Mouse (Mus musculus) forebrain, embryonic 11.5 days (tissue): ENCODE data around the gene Mmp12. TPM values are rescaled to one million over a fixed set of nuclear protein-coding genes. Genes with fewer than 3 reads are reported as not detected.
"Not testable (repeated sequence)": the region's sequence is repeated elsewhere in the genome, so short reads cannot be mapped to it uniquely, and the experiment has no call there.

ENCODE experiments used
- ATAC-seq: fragments of 200-750 bp; cut with Nextera tagmentation; replicated peaks from 2 replicates; pipeline ENCODE4 v1.8.0; 2017; ENCODE audit warnings: moderate TSS enrichment; ENCODE audit not compliant: low FRiP score
- DNase-seq: peaks from one replicate; pipeline ENCODE4 v3.0.0-alpha.2; 2017; ENCODE audit warnings: low spot score
- H3K27ac ChIP-seq: fragments of 300-500 bp; sonication (generic); 2 replicates; pipeline ENCODE4 v1.5.1; 2014; ENCODE audit warnings: low read depth, low read length
- H3K27me3 ChIP-seq: fragments of 300-500 bp; sonication (generic); 2 replicates; pipeline ENCODE4 v1.6.1; 2014; ENCODE audit warnings: mild to moderate bottlenecking, low read length, mixed read lengths; ENCODE audit not compliant: control insufficient read depth, insufficient read depth
- H3K36me3 ChIP-seq: fragments of 300-500 bp; sonication (generic); 2 replicates; pipeline ENCODE4 v1.6.1; 2014; ENCODE audit warnings: mild to moderate bottlenecking, low read length, moderate library complexity, mixed read lengths; ENCODE audit not compliant: control insufficient read depth, insufficient read depth
- H3K4me1 ChIP-seq: fragments of 300-500 bp; sonication (generic); replicated peaks from 2 replicates; pipeline ENCODE4 v1.6.1; 2014; ENCODE audit warnings: low read length, mixed read lengths; ENCODE audit not compliant: control insufficient read depth, insufficient read depth
- H3K4me2 ChIP-seq: fragments of 300-500 bp; sonication (generic); 2 replicates; pipeline ENCODE4 v1.6.1; 2014; ENCODE audit warnings: low read depth, mild to moderate bottlenecking, low read length, moderate library complexity, mixed read lengths; ENCODE audit not compliant: severe bottlenecking
- H3K4me3 ChIP-seq: fragments of 300-500 bp; sonication (generic); 2 replicates; pipeline ENCODE4 v1.5.1; 2014; ENCODE audit warnings: low read depth, low read length
- H3K9ac ChIP-seq: fragments of 300-500 bp; sonication (generic); 2 replicates; pipeline ENCODE4 v1.6.1; 2014; ENCODE audit warnings: low read length
- H3K9me3 ChIP-seq: fragments of 300-500 bp; sonication (generic); 2 replicates; pipeline ENCODE4 v1.6.1; 2016; ENCODE audit warnings: low read length, mixed read lengths; ENCODE audit not compliant: control insufficient read depth
- WGBS: fragments of 180-500 bp; shearing (Covaris S2); extraction: QIAGEN DNeasy Blood & Tissue Kit; methylation state at CpG from one replicate; pipeline ENCODE4 v1.1.7; 2014; 5-methylcytosine and 5-hydroxymethylcytosine counted together
- polyA plus RNA-seq: library from polyadenylated mRNA; unstranded; fragments of >200 nt; fragmentation: Nextera tagmentation; extraction: Ambion mirVana; gene quantifications from 2 replicates; pipeline ENCODE4 v1.2.1, GENCODE M21; 2014

Gene Mmp12
- not detected in 2 replicates for polyA plus RNA-seq

DNA sequence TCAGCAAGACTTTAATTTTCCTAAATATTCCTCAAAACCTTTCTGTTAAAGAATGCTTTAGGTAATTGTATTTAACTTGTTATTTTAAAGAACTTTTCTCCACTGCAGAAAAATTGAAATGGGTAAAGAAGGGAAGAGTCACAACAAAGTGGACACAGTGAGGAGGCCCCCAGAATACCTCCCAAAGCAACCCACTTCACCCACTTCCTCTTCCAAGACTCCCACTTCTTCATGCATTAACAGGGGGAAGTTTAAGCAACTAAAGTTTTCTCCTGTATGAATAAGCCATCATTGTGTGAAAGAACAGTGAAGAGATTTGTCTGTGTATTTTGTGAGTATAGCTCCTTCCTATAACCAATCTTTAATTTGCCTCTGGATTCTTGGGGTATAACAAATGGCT is at the start of gene Mmp12:
TSS of gene Mmp12 (plus strand) at position 275 of the 400 bp plus-strand sequence.
- no peak for ATAC-seq
- Histone ChIP-seq H3K4me3 (no peak within 1 kb of the TSS), H3K9me3 (no peaks in the 10 kb centered on the region), H3K4me1 (no peaks in the 10 kb centered on the region), H3K9ac (no peak within 1 kb of the TSS), H3K27ac (no peak within 1 kb of the TSS), H3K4me2 (no peak within 1 kb of the TSS), H3K36me3 (no peaks in the 10 kb centered on the region), H3K27me3 (no peaks in the 10 kb centered on the region)
- no peak for DNase-seq

DNA sequence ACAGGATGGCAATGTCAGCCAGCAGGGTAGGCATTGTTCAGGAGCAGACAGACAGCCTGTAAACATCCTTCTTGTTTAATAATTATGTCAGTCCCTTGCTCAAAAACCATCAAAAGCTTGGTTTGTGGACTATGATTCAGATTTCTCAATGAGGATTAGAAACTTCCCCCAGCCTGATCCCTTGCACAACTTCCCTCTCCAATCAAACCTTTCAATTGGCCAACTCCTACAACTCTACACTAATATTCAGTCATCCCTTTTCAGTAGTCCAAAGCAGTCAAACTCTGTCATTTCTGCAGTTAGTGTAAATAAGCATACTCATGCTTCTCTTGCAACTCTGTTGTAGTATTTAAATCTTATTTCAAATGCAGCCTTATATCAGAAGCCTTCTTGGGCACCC is 12.3 kb upstream of the Mmp12 start:
- Histone ChIP-seq H3K27me3 (no peaks in the 10 kb centered on the region), H3K4me3 (no peak overlapping the region), H3K9ac (no peak overlapping the region), H3K9me3 (no peaks in the 10 kb centered on the region), H3K36me3 (no peaks in the 10 kb centered on the region), H3K27ac (no peak overlapping the region), H3K4me1 (no peaks in the 10 kb centered on the region), H3K4me2 (no peak overlapping the region)
- DNase-seq (no peak), ATAC-seq (no peak)

DNA sequence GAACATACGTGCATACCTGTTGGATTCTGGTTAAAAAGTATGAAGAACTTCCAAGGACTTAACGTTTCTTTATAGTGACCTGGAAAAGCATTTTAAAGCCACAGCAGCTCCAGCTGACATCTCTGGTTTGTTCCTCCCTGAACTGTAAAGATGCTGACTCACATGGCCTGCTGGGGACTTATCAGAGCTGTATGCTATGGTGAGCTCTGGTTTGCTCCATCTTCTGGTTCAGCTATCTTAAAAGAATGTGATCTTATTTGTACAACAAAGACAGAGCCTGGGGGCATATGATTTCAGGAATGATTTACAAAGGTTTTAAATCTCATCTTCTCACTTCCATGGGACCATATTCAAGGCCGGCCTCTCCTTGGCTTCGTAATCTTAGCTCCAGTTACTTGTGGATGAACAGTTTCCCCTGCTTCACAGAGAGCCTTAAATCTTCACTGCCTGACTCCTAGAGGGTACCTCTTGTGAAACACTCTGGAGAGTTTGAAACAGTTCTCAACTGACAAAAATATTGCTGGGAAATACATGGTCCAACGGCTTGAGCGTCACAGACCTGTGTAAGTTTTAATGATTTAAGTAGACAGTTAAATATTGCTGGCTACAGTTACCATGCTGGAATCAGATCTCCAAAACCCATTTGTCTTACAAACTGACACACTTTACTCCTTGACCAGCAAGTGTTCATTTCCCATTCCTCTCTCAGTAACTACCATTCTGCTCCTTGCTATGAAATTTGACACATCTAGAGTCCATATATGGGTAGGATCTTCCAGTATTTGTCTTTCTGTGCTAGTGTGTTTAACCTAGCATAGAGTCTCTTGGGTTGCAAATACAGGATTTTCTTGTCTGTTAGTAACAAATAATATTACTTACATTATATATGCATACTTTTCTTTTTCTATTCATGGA is 8.2 kb upstream of the Mmp12 start:
- H3K36me3 ChIP-seq, result no peaks in the 10 kb centered on the region
- H3K27ac ChIP-seq, result no peak overlapping the region
- H3K4me2 ChIP-seq, result no peak overlapping the region
- DNase-seq, result no peak
- H3K4me1 ChIP-seq, result no peaks in the 10 kb centered on the region
- H3K9me3 ChIP-seq, result no peaks in the 10 kb centered on the region
- H3K4me3 ChIP-seq, result no peak overlapping the region
- H3K27me3 ChIP-seq, result no peaks in the 10 kb centered on the region
- ATAC-seq, result no peak
- H3K9ac ChIP-seq, result no peak overlapping the region
- WGBS, result 91% methylated on average over 5 of the region's 6 CpGs

DNA sequence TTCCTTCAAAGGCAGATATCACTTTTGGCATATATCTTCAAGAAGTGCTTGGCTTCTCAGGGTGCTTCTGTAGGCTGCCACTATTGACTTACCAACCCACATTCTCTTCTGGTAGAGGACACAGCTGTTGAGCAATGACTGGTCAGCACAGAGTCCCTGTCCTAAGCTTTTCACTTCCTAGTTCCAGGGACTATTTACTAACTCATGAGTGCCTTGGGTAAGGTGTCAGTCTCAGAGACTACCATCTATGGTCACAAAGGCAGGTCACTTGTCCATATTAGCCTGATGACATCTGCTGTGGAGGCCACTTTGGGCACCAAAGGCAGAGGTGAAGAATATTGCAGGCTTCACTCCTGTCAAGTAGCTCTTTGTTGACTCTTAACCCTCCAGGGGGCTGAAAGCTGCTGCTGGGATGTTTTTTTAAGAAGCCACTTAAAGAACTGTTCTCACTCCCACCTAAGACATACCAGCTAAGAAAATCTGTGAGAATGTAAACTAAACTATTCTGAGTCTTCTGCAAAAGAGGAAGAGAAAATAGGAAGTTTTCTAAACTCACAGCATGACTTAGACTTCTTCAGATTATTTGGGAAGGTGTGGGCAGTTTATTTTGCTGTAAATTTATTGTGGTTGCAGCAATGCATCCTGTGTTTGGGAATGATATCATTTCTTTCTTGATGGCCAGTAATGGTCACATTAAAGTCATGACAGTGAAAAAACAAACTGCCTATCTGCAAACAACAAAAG is 7.3 kb upstream of the Mmp12 start:
- Histone ChIP-seq H3K4me3 (no peak overlapping the region), H3K4me2 (no peak overlapping the region), H3K9ac (no peak overlapping the region), H3K36me3 (no peaks in the 10 kb centered on the region), H3K4me1 (no peaks in the 10 kb centered on the region), H3K27ac (no peak overlapping the region), H3K9me3 (no peaks in the 10 kb centered on the region), H3K27me3 (no peaks in the 10 kb centered on the region)
- DNase-seq (no peak), ATAC-seq (no peak)

DNA sequence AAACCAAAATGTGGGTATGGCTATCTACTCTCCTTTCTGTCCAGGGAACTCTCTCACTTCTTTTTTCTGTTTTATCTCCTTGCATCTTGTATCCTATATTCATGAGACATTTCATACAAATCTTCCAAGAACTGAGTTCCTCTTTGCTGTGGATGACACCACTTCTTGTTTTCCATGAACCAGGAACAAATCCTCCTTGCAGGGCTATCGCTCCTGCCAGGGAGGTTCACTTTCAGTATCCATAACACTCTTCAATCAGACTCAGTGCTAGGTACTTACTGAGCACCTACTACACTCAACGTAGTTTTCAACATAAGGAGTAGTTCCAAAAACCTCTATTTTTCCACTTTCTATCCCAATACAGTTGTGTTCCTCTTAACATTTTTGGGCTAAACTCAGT is 1.3 kb downstream of the Mmp12 start:
- Histone ChIP-seq H3K4me2 (no peak overlapping the region), H3K36me3 (no peaks in the 10 kb centered on the region), H3K27ac (no peak overlapping the region), H3K9me3 (no peaks in the 10 kb centered on the region), H3K4me1 (no peaks in the 10 kb centered on the region), H3K27me3 (no peaks in the 10 kb centered on the region), H3K4me3 (no peak overlapping the region), H3K9ac (no peak overlapping the region)
- no peak for ATAC-seq
- 89% methylated on average over 2 of the region's 2 CpGs for WGBS
- no peak for DNase-seq

DNA sequence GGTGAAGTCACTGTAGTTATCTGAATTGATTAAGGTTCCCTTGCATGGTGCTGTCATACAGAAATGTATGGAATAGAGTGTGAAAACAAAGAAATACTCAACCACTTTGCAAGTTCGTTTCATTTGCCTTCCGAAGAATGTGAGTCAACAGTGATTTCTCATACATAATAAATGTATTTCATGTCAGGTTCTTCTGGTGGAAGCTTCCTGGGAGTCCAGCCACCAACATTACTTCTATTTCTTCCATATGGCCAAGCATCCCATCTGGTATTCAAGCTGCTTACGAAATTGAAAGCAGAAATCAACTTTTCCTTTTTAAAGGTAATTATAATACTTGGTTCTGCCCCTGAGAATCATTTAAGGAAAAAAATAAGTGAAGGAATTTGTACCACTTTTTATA is 10.4 kb downstream of the Mmp12 start:
- DNase-seq, result no peak
- Histone ChIP-seq H3K27ac (no peak overlapping the region), H3K4me2 (no peak overlapping the region), H3K4me1 (no peaks in the 10 kb centered on the region), H3K9me3 (no peaks in the 10 kb centered on the region), H3K27me3 (no peaks in the 10 kb centered on the region), H3K36me3 (no peaks in the 10 kb centered on the region), H3K9ac (no peak overlapping the region), H3K4me3 (no peak overlapping the region)
- WGBS, result 79% methylated on average over 3 of the region's 3 CpGs
- no peak for ATAC-seq

DNA sequence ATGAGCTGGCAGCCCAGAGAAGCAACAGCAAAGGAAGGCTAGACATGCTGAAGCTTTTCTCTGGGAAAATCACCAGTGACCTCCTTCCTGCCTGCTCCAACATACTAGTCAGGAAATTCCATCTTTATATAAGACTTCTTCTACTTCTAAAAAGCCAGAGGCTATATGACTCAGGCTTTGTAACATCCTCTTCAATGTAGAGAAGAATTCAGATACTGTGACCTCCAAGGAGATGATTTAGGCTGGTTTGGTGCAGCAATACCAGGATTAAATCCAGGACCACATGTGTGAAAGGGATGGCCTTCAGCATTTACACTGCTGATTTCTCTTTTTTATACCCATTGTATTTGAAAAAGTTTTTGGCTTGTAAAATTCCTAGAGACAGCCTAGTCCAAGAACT is 43.8 kb downstream of the Mmp12 start, which contains the start of gene Mmp1b:
TSS of gene Mmp1b (minus strand) at position 101 of the 400 bp plus-strand sequence.
- DNase-seq, result no peak
- Histone ChIP-seq H3K36me3 (no peaks in the 10 kb centered on the region), H3K9me3 (no peaks in the 10 kb centered on the region; the same call in 1 of the 2 replicates), H3K27me3 (no peaks in the 10 kb centered on the region), H3K4me3 (no peak within 1 kb of the TSS), H3K27ac (no peak within 1 kb of the TSS), H3K4me2 (no peak within 1 kb of the TSS), H3K9ac (no peak within 1 kb of the TSS), H3K4me1 (no peaks in the 10 kb centered on the region)
- no peak for ATAC-seq

DNA sequence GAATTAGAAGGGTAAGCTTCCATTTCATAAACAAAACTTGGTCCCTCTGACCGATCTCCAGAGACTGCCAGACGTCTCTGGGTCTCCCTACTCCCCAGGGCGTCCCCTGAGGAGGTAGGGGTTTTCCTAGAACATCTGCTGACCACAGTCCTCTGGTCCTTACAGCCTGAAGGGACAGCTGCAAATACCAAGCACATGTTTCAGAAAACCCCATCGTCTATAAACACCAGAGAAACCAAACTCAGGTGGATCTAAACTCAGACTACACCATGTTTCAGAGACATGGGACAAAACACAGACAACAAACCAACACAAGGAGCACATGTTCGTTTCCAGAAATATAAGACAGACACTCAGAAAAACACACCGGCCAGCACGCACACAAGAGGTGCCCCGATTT is 52.4 kb downstream of the Mmp12 start:
- 88% methylated on average over 8 of the region's 8 CpGs for WGBS
- not testable (repeated sequence) for ATAC-seq, H3K27ac ChIP-seq, H3K4me1 ChIP-seq, H3K36me3 ChIP-seq, H3K27me3 ChIP-seq, H3K4me2 ChIP-seq, H3K9ac ChIP-seq, H3K9me3 ChIP-seq, DNase-seq, H3K4me3 ChIP-seq
